Mouse (Mus musculus) embryonic fibroblast, embryonic 13.5 days (primary cell): ENCODE results near the gene Cnksr3. TPM values are rescaled to one million over a fixed set of nuclear protein-coding genes. Genes with fewer than 3 reads are reported as not detected.
A peak's percentile ranks its signal among the peaks of the same experiment; 100 is the strongest.

ENCODE experiments used
- H3K27ac ChIP-seq: 2 replicates; pipeline ENCODE4 v1.5.1; 2012; ENCODE audit warnings: low read length, control low read depth, inconsistent platforms; ENCODE audit not compliant: insufficient read depth
- H3K4me1 ChIP-seq: 2 replicates; pipeline ENCODE4 v1.6.1; 2011; ENCODE audit warnings: low read length; ENCODE audit not compliant: control insufficient read depth, insufficient read depth
- H3K4me3 ChIP-seq: 2 replicates; pipeline ENCODE4 v1.5.1; 2011; ENCODE audit warnings: mild to moderate bottlenecking, control low read depth, low read length; ENCODE audit not compliant: insufficient read depth
- CTCF ChIP-seq: IDR thresholded peaks from 2 replicates; pipeline ENCODE4 v1.5.1; 2011; ENCODE audit warnings: mild to moderate bottlenecking, control low read depth, low read length, moderate library complexity, borderline replicate concordance; ENCODE audit not compliant: insufficient read depth
- POLR2A ChIP-seq: IDR thresholded peaks from 2 replicates; pipeline ENCODE4 v1.6.1; 2011; ENCODE audit warnings: low read depth, mild to moderate bottlenecking, control low read depth, low read length, moderate library complexity
- polyA plus RNA-seq: library from polyadenylated mRNA; stranded (reverse); fragments of >200 nt; gene quantifications from 2 replicates; pipeline ENCODE4 v1.2.4, GENCODE M21; 2011; ENCODE audit warnings: low read depth; ENCODE audit not compliant: missing spikeins, insufficient read length

Gene Cnksr3
- polyA plus RNA-seq, 1 experiment, result 13.9 TPM

DNA sequence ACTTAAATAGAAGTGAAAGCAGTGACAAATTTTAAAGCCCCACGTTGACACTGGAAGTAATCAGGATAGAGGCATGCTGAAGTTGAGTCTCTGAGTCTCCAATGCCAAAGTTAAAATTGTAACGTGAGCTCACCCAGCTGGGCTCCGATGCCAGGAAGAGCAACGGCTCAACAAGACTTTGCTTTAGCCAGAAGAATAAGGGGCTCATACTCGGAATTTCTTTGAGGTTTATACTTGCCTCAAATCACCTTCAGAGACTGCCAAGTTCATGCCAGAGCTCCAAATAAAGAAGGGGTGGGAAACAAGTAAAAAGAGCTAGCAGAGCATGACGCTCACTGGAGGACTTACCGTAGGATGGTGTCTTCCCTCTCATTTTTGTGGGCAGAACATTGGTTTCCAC, 85.8 kb downstream of the Cnksr3 start:
- no peak overlapping the region for H3K4me3 ChIP-seq
- peaks cover 14% of the 10 kb centered on the region for H3K4me1 ChIP-seq
- peak overlapping the region; percentile 46; the same call in 1 of the 2 replicates for H3K27ac ChIP-seq
- TF ChIP-seq CTCF, result no peak
- TF ChIP-seq POLR2A, result no peak

DNA sequence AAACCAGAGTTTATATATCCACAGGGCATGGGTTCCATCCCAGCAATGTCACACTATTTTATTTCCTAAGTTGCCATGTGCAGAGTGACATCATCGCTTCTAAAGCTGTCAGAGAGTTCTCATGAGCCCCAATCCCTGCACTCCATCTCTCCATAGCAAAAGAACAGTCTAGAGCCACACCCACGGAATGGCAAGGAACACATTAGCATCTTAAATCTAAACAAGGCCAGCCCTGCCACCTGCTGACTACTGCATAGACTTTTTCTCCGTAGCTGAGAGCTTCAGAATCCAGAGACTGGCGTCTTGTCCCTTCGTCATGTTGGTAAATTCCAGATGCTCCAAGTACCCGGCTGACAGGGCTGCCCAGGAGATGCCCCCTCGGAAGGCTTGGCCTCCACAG, 87.0 kb downstream of the Cnksr3 start:
- Histone ChIP-seq H3K27ac (0 out of 2 replicates have a peak overlapping the region, but pooled peaks have one; percentile 21), H3K4me1 (peaks cover 15% of the 10 kb centered on the region), H3K4me3 (no peak overlapping the region)
- TF ChIP-seq POLR2A, result no peak
- no peak for TF ChIP-seq CTCF

DNA sequence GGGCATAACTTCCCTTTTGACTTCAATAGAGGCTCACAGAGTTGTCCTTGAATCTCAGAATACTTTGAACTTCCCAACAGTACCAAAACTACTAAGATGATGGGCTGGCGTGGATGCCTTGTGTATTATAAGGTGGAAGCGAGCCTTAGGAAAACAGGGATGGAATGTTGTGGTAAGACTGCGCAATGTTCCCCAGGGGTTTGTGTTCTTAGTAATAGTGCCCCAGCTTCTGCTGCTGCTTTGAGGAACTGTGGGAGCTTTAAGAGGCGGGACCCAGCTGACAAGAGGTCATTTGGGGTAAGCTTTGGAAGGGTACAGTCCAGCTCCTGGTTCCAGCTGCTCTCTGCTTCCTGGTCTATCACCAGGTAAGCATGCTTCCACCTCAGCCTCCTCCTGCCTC, 89.7 kb downstream of the Cnksr3 start:
- TF ChIP-seq POLR2A (no peak), CTCF (no peak)
- Histone ChIP-seq H3K27ac (0 out of 2 replicates have a peak overlapping the region, but pooled peaks have one; percentile 31), H3K4me1 (peaks cover 27% of the 10 kb centered on the region), H3K4me3 (no peak overlapping the region)

DNA sequence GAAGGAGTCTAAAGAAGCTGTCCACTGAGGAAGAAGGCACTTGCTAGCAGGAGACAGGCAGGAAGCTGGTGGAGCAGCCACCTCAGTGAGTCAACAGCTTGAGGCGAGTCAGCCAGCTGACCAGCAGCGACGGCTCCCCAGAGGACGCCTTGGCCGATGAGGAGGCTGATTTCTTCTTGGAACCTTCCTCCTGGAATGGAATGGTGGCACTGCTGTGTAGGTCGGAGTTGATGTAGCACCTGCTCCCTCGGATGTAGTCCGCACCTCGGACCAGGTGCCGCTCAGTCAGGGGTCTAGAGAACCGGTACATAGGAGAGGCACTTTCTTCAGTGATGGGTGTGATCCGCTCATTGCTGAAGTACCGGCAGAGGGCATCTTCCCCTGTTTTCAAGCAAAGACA, 91.8 kb downstream of the Cnksr3 start:
- H3K4me1 ChIP-seq, result peaks cover 24% of the 10 kb centered on the region
- H3K4me3 ChIP-seq, result no peak overlapping the region
- H3K27ac ChIP-seq, result peak overlapping the region; percentile 91
- TF ChIP-seq CTCF (no peak), POLR2A (no peak)

DNA sequence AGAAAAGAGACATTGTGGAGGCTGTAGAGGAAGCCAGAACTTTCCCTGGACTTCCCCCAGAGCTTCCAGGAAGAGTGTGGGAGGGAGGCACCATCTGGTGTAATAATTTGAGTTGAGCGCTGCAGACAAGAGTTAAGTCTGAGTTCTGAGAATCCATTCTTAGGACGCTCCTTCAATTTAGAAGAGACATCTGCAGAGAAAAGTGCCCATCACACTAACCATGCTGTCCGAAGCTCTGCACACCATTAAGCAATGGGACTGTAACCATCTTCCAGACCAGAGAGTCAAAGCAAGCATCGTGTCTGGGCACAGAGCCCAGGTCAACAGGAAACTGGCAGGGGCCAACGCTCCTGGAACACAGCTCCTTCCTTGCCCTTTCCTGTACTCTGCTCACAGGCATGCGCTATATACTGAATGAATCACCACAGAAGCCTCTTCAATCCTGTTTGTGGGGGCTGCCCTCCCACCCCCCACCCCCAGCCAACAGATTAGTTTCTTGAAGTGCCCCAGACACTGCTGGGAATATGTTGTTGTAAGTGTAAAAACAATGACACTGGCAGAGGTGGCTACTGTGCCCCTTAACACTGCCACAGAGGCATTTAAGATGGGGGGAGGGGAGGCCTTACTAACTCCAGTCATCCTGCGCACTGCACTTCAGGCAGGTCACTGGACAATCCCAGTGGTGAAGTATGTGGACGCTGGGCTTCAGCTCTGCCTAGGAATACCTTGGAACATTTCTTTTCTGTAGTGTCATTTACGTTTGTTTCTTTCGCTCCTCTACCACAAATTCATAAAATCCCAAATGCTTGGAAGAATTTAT, 93.6 kb downstream of the Cnksr3 start:
- H3K4me3 ChIP-seq, result no peak overlapping the region
- H3K27ac ChIP-seq, result peak overlapping the region; percentile 97
- H3K4me1 ChIP-seq, result peaks cover 23% of the 10 kb centered on the region
- no peak for TF ChIP-seq CTCF

DNA sequence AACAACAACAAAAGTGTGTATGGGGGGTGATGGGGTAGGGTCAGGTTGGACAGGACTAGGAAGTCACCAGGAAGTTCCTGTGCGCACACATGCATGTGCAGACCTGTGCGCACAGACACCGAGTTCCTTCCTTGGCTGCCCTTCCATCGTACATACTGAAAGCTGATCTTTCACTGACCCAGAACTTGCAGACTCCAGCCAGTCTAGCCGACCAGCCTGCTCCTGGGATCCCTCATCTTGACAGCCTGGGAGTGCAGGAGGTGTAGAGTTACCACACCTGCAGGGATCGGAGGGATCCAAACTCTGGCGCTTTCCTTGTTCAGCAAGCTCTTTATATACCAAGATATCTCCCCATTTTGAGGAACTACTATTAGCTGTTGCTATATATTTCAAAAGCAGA, 94.3 kb downstream of the Cnksr3 start:
- TF ChIP-seq CTCF (no peak), POLR2A (no peak)
- H3K4me3 ChIP-seq, result no peak overlapping the region
- H3K4me1 ChIP-seq, result peaks cover 26% of the 10 kb centered on the region
- H3K27ac ChIP-seq, result no peak overlapping the region

DNA sequence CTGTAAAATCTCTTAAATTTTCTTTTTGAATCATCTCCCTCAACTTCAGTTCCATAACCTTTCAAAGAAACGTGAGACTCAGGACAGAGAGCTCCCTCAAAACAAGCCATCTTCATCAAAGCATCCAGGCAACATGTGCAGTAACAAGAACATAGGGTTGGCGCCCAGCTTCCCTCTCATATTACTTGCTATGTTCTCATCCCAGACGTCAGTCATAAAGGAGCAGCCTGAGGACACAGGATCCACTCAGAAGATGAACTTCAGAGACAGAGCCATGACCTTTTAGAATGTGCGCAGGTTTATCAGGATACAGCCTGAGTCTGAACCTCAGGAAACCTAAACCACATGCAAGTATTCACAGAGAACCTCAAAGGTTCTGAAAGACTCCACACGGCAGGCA, 97.2 kb downstream of the Cnksr3 start:
- no peak overlapping the region for H3K4me3 ChIP-seq
- no peak overlapping the region for H3K27ac ChIP-seq
- peaks cover 13% of the 10 kb centered on the region for H3K4me1 ChIP-seq
- TF ChIP-seq POLR2A, result no peak
- no peak for TF ChIP-seq CTCF

DNA sequence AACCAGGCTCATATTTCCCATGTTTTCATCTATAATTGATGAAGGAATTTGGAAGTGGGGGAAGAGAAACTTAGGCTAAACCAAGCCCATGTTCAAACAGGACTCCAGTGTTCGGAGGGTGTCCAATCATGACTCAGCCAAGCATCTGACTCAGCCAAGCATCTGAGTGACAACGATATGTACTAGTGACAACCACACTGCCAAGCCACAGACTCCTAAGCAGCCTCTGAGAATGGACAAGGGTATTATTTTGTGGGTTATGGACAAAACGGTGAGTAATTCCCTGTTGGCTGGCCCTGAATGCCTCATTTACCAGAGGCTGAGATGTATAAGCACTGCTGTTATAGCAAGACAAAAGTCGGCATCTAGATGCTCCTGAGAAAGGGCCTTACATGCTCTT, 98.3 kb downstream of the Cnksr3 start:
- TF ChIP-seq CTCF (no peak), POLR2A (no peak)
- peaks cover 9% of the 10 kb centered on the region for H3K4me1 ChIP-seq
- H3K4me3 ChIP-seq, result no peak overlapping the region

DNA sequence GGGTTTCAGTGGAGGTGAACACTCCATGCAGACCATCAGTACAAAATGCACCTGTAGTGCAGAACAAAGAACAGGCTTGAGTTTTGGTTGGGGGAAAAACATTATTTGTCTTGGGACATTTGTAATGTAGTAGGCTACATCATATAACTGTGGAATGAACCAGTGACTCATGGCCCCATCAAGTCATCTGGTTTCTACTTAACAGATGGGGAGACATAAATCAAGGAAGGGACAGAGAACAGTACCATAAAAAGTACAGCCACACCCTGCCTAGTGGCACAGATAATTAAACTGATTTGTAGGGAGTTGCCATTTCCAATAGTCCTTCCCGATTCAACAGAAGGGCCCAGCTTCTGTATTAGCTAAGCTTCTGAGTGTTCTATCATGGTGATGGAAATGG, 98.9 kb downstream of the Cnksr3 start:
- H3K27ac ChIP-seq, result peak overlapping the region; percentile 93
- peaks cover 7% of the 10 kb centered on the region for H3K4me1 ChIP-seq
- TF ChIP-seq CTCF (no peak), POLR2A (no peak)
- H3K4me3 ChIP-seq, result no peak overlapping the region

More for the DNA sequence above, 98.3 kb downstream of the Cnksr3 start:
- peak overlapping the region; percentile 93 for H3K27ac ChIP-seq

DNA sequence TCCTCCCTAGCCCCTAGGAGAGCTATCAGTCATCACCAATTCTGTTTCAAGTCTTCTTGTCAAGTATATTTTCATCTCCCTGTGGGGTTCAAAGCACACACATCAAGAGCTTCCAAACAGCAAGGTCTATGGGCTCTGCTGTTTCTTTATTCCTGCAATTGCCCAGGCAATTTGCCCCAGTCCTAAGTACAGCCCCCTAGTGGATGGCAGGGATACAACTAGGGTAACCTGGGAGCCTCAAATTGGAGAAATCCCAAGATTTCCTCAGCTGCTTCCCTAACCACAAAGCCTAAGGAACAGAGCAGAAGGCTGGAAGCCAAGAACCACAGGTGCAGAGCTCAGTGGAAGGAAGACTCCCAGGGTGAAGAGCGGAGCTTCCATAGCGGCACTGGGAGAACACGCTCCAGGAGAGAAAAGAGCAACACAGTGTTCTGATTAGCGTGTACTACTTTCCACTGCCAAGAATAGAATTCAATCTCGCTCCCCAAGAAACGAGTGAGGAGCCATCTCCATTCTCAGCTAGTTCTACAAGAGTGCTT, 100.5 kb downstream of the Cnksr3 start:
- H3K4me1 ChIP-seq, result peaks cover 3% of the 10 kb centered on the region; the same call in 1 of the 2 replicates
- no peak overlapping the region for H3K27ac ChIP-seq
- no peak overlapping the region for H3K4me3 ChIP-seq
- TF ChIP-seq CTCF, result no peak
- TF ChIP-seq POLR2A, result no peak
